Mouse (Mus musculus): ENCODE measurements around the gene Uba52. TPM values are rescaled to one million over a fixed set of nuclear protein-coding genes. Genes with fewer than 3 reads are reported as not detected.

Gene Uba52
- 879 and 899 TPM in 2 replicates for polyA plus RNA-seq (2016; fragmentation: Nextera tagmentation; extraction: Ambion mirVana)

GRCm38 (mm10) chr8:70510228-70510915 is at the start of gene Uba52:
Gene Uba52 (minus strand): TSS chr8:70510801.
- H3K36me3 ChIP-seq (replicated peaks) = peaks cover 63% of the 10 kb centered on the region
- peak within 1 kb of the TSS; percentile 97 for H3K27ac ChIP-seq
- H3K27me3 ChIP-seq (ENCODE audit: poor library complexity, severe bottlenecking) = no peaks in the 10 kb centered on the region
- WGBS = 2% methylated on average over 74 of the region's 74 CpGs
- no peaks in the 10 kb centered on the region for H3K9me3 ChIP-seq
- DNase-seq (ENCODE audit: extremely low spot score, low spot score) = peak; percentile 97
- peak within 1 kb of the TSS; percentile 98 for H3K4me3 ChIP-seq
- peaks cover 47% of the 10 kb centered on the region for H3K4me1 ChIP-seq

DNA sequence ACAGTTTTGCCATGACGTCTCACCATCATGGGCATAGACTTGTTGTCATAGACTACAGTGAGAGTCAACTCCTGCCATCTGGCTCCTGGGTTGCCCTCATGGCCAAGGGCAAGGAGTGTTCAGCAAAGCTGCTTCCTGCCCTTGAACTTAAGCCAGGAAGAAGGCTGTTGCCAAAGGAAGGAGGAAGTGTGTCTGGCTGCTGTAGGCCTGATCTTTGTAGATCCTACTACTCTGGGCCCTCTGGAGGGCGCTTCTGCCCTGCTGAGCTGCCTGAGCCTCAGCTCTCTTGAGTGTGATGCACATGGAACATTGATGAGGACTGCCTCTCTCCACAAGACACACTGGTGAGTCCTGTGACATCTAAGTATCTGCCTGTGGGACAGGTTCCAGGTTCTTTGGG is 49.5 kb upstream of the Uba52 start:
- peaks cover 37% of the 10 kb centered on the region for H3K4me1 ChIP-seq
- peaks cover 4% of the 10 kb centered on the region; the same call in 1 of the 2 replicates for H3K36me3 ChIP-seq (replicated peaks)
- H3K27me3 ChIP-seq (ENCODE audit: poor library complexity, severe bottlenecking) = no peaks in the 10 kb centered on the region
- H3K27ac ChIP-seq = no peak overlapping the region; the same call in 1 of the 2 replicates
- no peaks in the 10 kb centered on the region for H3K9me3 ChIP-seq
- DNase-seq (ENCODE audit: extremely low spot score, low spot score) = no peak
- H3K4me3 ChIP-seq = no peak overlapping the region
- 85% methylated on average over 2 of the region's 2 CpGs for WGBS

- Histone ChIP-seq H3K4me3 (no peak overlapping the region), H3K9me3 (no peaks in the 10 kb centered on the region), H3K27ac (no peak overlapping the region), H3K4me1 (peaks cover 37% of the 10 kb centered on the region), H3K27me3 (ENCODE audit: poor library complexity, severe bottlenecking) (no peaks in the 10 kb centered on the region), H3K36me3 (replicated peaks) (peaks cover 4% of the 10 kb centered on the region; the same call in 1 of the 2 replicates)
- WGBS = 76% methylated on average over 3 of the region's 3 CpGs
- no peak for DNase-seq (ENCODE audit: extremely low spot score, low spot score)
Measured at GRCm38 (mm10) chr8:70558983-70559382, 48.4 kb upstream of the Uba52 start.

DNA sequence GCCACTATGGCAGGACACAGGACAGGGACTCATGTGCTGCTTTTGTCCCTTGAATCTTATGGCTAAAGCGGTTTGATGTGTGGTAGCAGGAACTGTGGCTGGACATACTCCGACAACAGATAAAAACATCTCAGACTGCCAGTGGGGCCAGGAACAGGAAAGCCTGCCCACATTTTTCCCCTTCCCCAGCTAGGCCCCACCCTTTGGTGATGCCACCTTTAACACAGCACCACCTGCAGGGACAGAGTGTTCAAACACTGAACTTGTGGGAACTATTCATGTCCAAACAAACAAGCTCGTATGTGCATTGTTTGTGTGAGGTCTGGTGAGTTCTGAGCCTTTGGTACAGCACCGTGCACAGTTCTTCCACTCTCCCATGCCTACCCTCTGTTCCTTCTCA is 47.7 kb upstream of the Uba52 start:
- H3K27ac ChIP-seq = no peak overlapping the region
- H3K9me3 ChIP-seq = no peaks in the 10 kb centered on the region
- 81% methylated on average over 4 of the region's 4 CpGs for WGBS
- DNase-seq (ENCODE audit: extremely low spot score, low spot score) = no peak
- H3K27me3 ChIP-seq (ENCODE audit: poor library complexity, severe bottlenecking) = no peaks in the 10 kb centered on the region
- peaks cover 4% of the 10 kb centered on the region; the same call in 1 of the 2 replicates for H3K36me3 ChIP-seq (replicated peaks)
- peaks cover 41% of the 10 kb centered on the region for H3K4me1 ChIP-seq
- no peak overlapping the region for H3K4me3 ChIP-seq

- Histone ChIP-seq H3K4me1 (peaks cover 25% of the 10 kb centered on the region), H3K36me3 (replicated peaks) (peaks cover 4% of the 10 kb centered on the region; the same call in 1 of the 2 replicates), H3K9me3 (no peaks in the 10 kb centered on the region), H3K27ac (no peak overlapping the region), H3K27me3 (ENCODE audit: poor library complexity, severe bottlenecking) (no peaks in the 10 kb centered on the region), H3K4me3 (no peak overlapping the region)
- WGBS = 90% methylated on average over 4 of the region's 4 CpGs
- no peak for DNase-seq (ENCODE audit: extremely low spot score, low spot score)
Measured at GRCm38 (mm10) chr8:70555079-70555747, 44.6 kb upstream of the Uba52 start.

DNA sequence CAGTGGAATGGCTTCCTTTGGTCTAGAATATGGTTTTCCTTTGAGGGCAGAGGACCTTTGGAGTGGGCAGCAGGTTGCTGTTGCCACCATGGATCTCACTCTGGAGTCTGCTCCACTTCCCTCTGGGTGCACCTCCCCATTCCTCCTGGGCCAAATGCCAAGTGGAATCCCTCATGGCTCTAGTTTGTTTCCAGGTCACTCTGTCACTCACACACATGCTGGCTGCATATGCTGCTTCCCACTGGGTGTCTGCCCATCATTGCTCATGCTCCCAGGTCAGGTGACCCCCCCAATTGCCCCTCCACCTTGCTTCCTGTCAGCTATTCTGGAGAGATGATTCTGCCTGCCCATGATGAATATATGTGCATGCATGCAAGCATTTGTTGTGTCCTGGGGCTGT is 43.1 kb upstream of the Uba52 start:
- Histone ChIP-seq H3K27me3 (ENCODE audit: poor library complexity, severe bottlenecking) (no peaks in the 10 kb centered on the region), H3K27ac (no peak overlapping the region), H3K4me3 (no peak overlapping the region), H3K9me3 (no peaks in the 10 kb centered on the region), H3K4me1 (peaks cover 19% of the 10 kb centered on the region), H3K36me3 (replicated peaks) (peaks cover 4% of the 10 kb centered on the region; the same call in 1 of the 2 replicates)
- no peak for DNase-seq (ENCODE audit: extremely low spot score, low spot score)

DNA sequence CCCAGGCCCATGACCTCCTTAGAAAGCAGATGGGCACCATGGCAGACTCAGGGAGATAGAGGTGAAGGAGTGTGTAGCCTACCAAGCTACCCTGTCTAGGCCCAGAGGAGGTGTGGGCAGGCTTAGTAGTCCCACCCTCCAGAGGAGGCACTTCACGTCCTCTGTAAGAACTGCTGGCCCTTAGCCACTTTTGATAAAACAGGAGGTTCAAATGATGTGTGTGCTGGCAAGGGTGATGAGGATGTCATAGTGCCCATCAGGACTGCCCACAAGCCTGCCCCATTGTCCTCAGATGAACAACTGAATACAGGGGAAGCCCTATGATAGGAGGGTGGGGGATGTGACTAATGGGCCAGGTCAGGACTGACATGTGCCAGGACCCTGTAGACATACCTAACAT is 42.2 kb upstream of the Uba52 start:
- WGBS = 79% methylated on average over 1 of the region's 1 CpGs
- no peak for DNase-seq (ENCODE audit: extremely low spot score, low spot score)
- Histone ChIP-seq H3K4me1 (peaks cover 12% of the 10 kb centered on the region), H3K27ac (no peak overlapping the region), H3K36me3 (replicated peaks) (peaks cover 4% of the 10 kb centered on the region; the same call in 1 of the 2 replicates), H3K27me3 (ENCODE audit: poor library complexity, severe bottlenecking) (no peaks in the 10 kb centered on the region), H3K4me3 (no peak overlapping the region), H3K9me3 (no peaks in the 10 kb centered on the region)

DNA sequence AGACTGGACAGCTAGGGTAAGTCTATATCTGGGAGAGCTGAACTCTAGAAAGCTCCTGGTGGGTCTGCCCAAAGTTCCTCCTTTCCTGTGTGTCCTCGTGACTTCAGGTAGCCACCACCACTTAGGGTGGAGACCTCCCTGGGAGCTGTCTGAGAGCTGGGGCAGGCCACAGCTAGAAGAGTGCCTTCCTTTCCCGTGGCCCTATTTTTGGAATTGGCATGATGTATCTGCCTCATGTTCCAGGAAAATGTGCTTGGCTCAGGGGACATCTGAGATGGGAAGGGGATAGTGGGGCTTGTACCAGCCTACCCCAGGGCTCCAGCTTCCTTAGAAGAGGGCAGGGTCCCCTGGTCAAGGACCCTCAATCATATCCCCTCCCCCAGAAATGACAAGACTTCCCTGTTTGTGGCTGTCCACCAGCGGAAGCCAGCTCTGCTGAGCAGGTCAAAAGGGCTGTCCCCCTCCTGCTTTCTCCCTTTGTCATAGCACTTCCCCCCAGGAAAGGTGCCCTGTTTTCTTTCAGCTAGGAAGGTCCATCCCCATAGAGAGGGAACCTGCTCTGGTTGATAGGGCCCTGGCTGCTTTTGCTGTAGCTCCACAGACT is 41.1 kb upstream of the Uba52 start:
- H3K4me1 ChIP-seq = peaks cover 12% of the 10 kb centered on the region
- H3K36me3 ChIP-seq (replicated peaks) = peaks cover 4% of the 10 kb centered on the region; the same call in 1 of the 2 replicates
- 74% methylated on average over 3 of the region's 3 CpGs for WGBS
- no peaks in the 10 kb centered on the region for H3K9me3 ChIP-seq
- no peak overlapping the region for H3K4me3 ChIP-seq
- H3K27me3 ChIP-seq (ENCODE audit: poor library complexity, severe bottlenecking) = no peaks in the 10 kb centered on the region
- no peak for DNase-seq (ENCODE audit: extremely low spot score, low spot score)
- no peak overlapping the region for H3K27ac ChIP-seq

GRCm38 (mm10) chr8:70549412-70550184 is 39.0 kb upstream of the Uba52 start:
- H3K9me3 ChIP-seq = no peaks in the 10 kb centered on the region
- WGBS = 95% methylated on average over 10 of the region's 10 CpGs
- H3K4me3 ChIP-seq = no peak overlapping the region
- no peak for DNase-seq (ENCODE audit: extremely low spot score, low spot score)
- H3K27me3 ChIP-seq (ENCODE audit: poor library complexity, severe bottlenecking) = no peaks in the 10 kb centered on the region
- no peak overlapping the region for H3K27ac ChIP-seq
- peaks cover 12% of the 10 kb centered on the region for H3K4me1 ChIP-seq
- peaks cover 3% of the 10 kb centered on the region; the same call in 1 of the 2 replicates for H3K36me3 ChIP-seq (replicated peaks)

GRCm38 (mm10) chr8:70547762-70548161 is 37.2 kb upstream of the Uba52 start:
- Histone ChIP-seq H3K36me3 (replicated peaks) (peaks cover 3% of the 10 kb centered on the region; the same call in 1 of the 2 replicates), H3K27me3 (ENCODE audit: poor library complexity, severe bottlenecking) (no peaks in the 10 kb centered on the region), H3K4me1 (peaks cover 19% of the 10 kb centered on the region), H3K27ac (no peak overlapping the region), H3K4me3 (no peak overlapping the region), H3K9me3 (no peaks in the 10 kb centered on the region)
- 93% methylated on average over 6 of the region's 6 CpGs for WGBS
- DNase-seq (ENCODE audit: extremely low spot score, low spot score) = no peak

GRCm38 (mm10) chr8:70546412-70546811 is 35.8 kb upstream of the Uba52 start:
- Histone ChIP-seq H3K9me3 (no peaks in the 10 kb centered on the region), H3K27ac (no peak overlapping the region), H3K27me3 (ENCODE audit: poor library complexity, severe bottlenecking) (no peaks in the 10 kb centered on the region), H3K4me3 (no peak overlapping the region), H3K4me1 (peaks cover 17% of the 10 kb centered on the region), H3K36me3 (replicated peaks) (peaks cover 3% of the 10 kb centered on the region; the same call in 1 of the 2 replicates)
- WGBS = 90% methylated on average over 4 of the region's 4 CpGs
- no peak for DNase-seq (ENCODE audit: extremely low spot score, low spot score)

GRCm38 (mm10) chr8:70544200-70544687 is 33.6 kb upstream of the Uba52 start:
- WGBS = 81% methylated on average over 6 of the region's 6 CpGs
- no peak for DNase-seq (ENCODE audit: extremely low spot score, low spot score)
- Histone ChIP-seq H3K27me3 (ENCODE audit: poor library complexity, severe bottlenecking) (no peaks in the 10 kb centered on the region), H3K9me3 (no peaks in the 10 kb centered on the region), H3K4me1 (peaks cover 33% of the 10 kb centered on the region), H3K4me3 (no peak overlapping the region), H3K27ac (no peak overlapping the region), H3K36me3 (replicated peaks) (peaks cover 3% of the 10 kb centered on the region; the same call in 1 of the 2 replicates)
